Mouse (Mus musculus) CD4-positive, CD25-positive, alpha-beta regulatory T cell, adult 2 months (primary cell): ENCODE data around the gene Itgb6.

Source experiments
- DNase-seq: peaks from one replicate; pipeline ENCODE4 v3.0.0-alpha.2; 2012; ENCODE audit warnings: low read depth, low spot score

Gene Itgb6

GRCm38 (mm10) chr2:60622161-60622560, 100.3 kb downstream of the Itgb6 start:
- no peak for DNase-seq

- no peak for DNase-seq
Observed at GRCm38 (mm10) chr2:60614758-60615157, 107.7 kb downstream of the Itgb6 start.

- no peak for DNase-seq
Observed at GRCm38 (mm10) chr2:60613857-60614228, 108.6 kb downstream of the Itgb6 start.

GRCm38 (mm10) chr2:60612906-60613856, 109.3 kb downstream of the Itgb6 start:
- DNase-seq = no peak

GRCm38 (mm10) chr2:60611622-60612021, 110.8 kb downstream of the Itgb6 start:
- DNase-seq = no peak

- DNase-seq = no peak
Observed at GRCm38 (mm10) chr2:60609436-60610199, 112.8 kb downstream of the Itgb6 start.

GRCm38 (mm10) chr2:60607980-60608379, 114.5 kb downstream of the Itgb6 start:
- peak; percentile 9 for DNase-seq

GRCm38 (mm10) chr2:60601326-60601725, 121.1 kb downstream of the Itgb6 start:
- no peak for DNase-seq

GRCm38 (mm10) chr2:60600863-60601262, 121.6 kb downstream of the Itgb6 start:
- no peak for DNase-seq

- no peak for DNase-seq
Observed at GRCm38 (mm10) chr2:60583416-60583815, 139.0 kb downstream of the Itgb6 start.

- DNase-seq = no peak
Observed at GRCm38 (mm10) chr2:60554561-60554960, 167.9 kb downstream of the Itgb6 start.

- peak; percentile 20 for DNase-seq
Observed at GRCm38 (mm10) chr2:60552902-60553682, 169.4 kb downstream of the Itgb6 start, which contains the start of gene Pla2r1. Gene Pla2r1 (minus strand): TSS chr2:60553308.

- DNase-seq = no peak
Observed at GRCm38 (mm10) chr2:60552177-60552901, 170.1 kb downstream of the Itgb6 start.

GRCm38 (mm10) chr2:60551673-60552072, 170.8 kb downstream of the Itgb6 start:
- no peak for DNase-seq

- no peak for DNase-seq
Observed at GRCm38 (mm10) chr2:60550521-60550920, 171.9 kb downstream of the Itgb6 start.

GRCm38 (mm10) chr2:60549851-60550250, 172.6 kb downstream of the Itgb6 start:
- DNase-seq = no peak
